8 mouse cellular contexts compared by ENCODE assay signal in genomic region chr3:57136847-57137246, GRCm38 (mm10).
DNase-seq lines count a peak whose midpoint lies in the region; ATAC-seq and TF ChIP-seq lines count a peak whose summit lies in the region.

No protein-coding gene starts in this region.

- TF ChIP-seq CTCF in liver, adult 2 months (IDR thresholded peaks at IDR 0.05; ENCODE audit: low read depth, low read length): no peak

- no peak overlapping the region for H3K27ac ChIP-seq in liver, adult 2 months (replicated peaks; ENCODE audit: insufficient read depth, low read depth, low read length)
- H3K27ac ChIP-seq in neural tube, embryonic 11.5 days (ENCODE audit: low read depth, low read length): no peak overlapping the region

- peak; percentile 5 for DNase-seq in ovary, adult 18-20 months (ENCODE audit: low spot score)
- DNase-seq in ovary, postnatal 10 days (ENCODE audit: low spot score): no peak
- DNase-seq in embryo, embryonic 10 days (ENCODE audit: low spot score): peak; percentile 64
- DNase-seq in heart, postnatal 4 days: peak; percentile 36
- peak; percentile 13 for DNase-seq in liver, adult 2 months (ENCODE audit: extremely low read depth, low read depth, low spot score)
- peak; percentile 59 for DNase-seq in neural tube, embryonic 11.5 days (ENCODE audit: low spot score)
- DNase-seq in spleen, postnatal 36 days (ENCODE audit: low spot score in 2 of 2): no peak
- no peak for DNase-seq in spleen, postnatal 14 days (ENCODE audit: low spot score in 2 of 2)

- TF ChIP-seq POLR2A in liver, adult 2 months (IDR thresholded peaks at IDR 0.05; ENCODE audit: extremely low read depth, insufficient read depth, low read length): no peak

- peak overlapping the region; percentile 49; the same call in 1 of the 2 replicates for H3K4me3 ChIP-seq in liver, adult 2 months (ENCODE audit: insufficient read depth, low read depth, low read length)
- H3K4me3 ChIP-seq in neural tube, embryonic 11.5 days (ENCODE audit: low read depth, low read length): peak overlapping the region; percentile 24

- H3K9me3 ChIP-seq in neural tube, embryonic 11.5 days (ENCODE audit: control insufficient read depth, low read length): no peaks in the 10 kb centered on the region

- no peaks in the 10 kb centered on the region for H3K79me2 ChIP-seq in liver, adult 2 months (ENCODE audit: control insufficient read depth, insufficient read depth, low read length)

- no peaks in the 10 kb centered on the region for H3K27me3 ChIP-seq in liver, adult 2 months (ENCODE audit: control insufficient read depth, insufficient read depth, low read length)
- H3K27me3 ChIP-seq in neural tube, embryonic 11.5 days (ENCODE audit: control insufficient read depth, insufficient read depth, low read length): no peaks in the 10 kb centered on the region

- H3K36me3 ChIP-seq in liver, adult 2 months (ENCODE audit: control insufficient read depth, insufficient read depth, low read length): no peaks in the 10 kb centered on the region
- H3K36me3 ChIP-seq in neural tube, embryonic 11.5 days (ENCODE audit: control insufficient read depth, insufficient read depth, low read length): no peaks in the 10 kb centered on the region

- WGBS in liver, adult 2 months: 31% methylated on average over 24 of the region's 24 CpGs
- 24% methylated on average over 24 of the region's 24 CpGs for WGBS in neural tube, embryonic 11.5 days

- peak; percentile 65; the same call in 1 of the 2 replicates for ATAC-seq in neural tube, embryonic 11.5 days (ENCODE audit: insufficient read depth, low FRiP score, low TSS enrichment)

- peak overlapping the region; percentile 48 for H3K4me2 ChIP-seq in neural tube, embryonic 11.5 days (ENCODE audit: low read depth)

- H3K9ac ChIP-seq in liver, adult 2 months (ENCODE audit: low read depth, low read length): no peak overlapping the region
- H3K9ac ChIP-seq in neural tube, embryonic 11.5 days (ENCODE audit: low read length): no peak overlapping the region

- no peaks in the 10 kb centered on the region for H3K4me1 ChIP-seq in liver, adult 2 months (ENCODE audit: control insufficient read depth, insufficient read depth, low read length)
- no peaks in the 10 kb centered on the region for H3K4me1 ChIP-seq in neural tube, embryonic 11.5 days (ENCODE audit: control insufficient read depth, insufficient read depth, low read length)

Comparison
In these comparisons a context has a peak if more than half of its experiments do, and no peak if none do; other contexts are left out.
1. DNase-seq: peak in ovary, adult 18-20 months (single experiment), embryo, embryonic 10 days (single experiment), heart, postnatal 4 days (single experiment), liver, adult 2 months (single experiment) and neural tube, embryonic 11.5 days (single experiment); none in ovary, postnatal 10 days (single experiment), spleen, postnatal 36 days (0 of 2) and spleen, postnatal 14 days (0 of 2).